Mouse (Mus musculus): ENCODE results near the gene Nup214. TPM values are rescaled to one million over a fixed set of nuclear protein-coding genes. Genes with fewer than 3 reads are reported as not detected.

Nup214 gene
- total RNA-seq, 1 experiment: 74.3 TPM

DNA sequence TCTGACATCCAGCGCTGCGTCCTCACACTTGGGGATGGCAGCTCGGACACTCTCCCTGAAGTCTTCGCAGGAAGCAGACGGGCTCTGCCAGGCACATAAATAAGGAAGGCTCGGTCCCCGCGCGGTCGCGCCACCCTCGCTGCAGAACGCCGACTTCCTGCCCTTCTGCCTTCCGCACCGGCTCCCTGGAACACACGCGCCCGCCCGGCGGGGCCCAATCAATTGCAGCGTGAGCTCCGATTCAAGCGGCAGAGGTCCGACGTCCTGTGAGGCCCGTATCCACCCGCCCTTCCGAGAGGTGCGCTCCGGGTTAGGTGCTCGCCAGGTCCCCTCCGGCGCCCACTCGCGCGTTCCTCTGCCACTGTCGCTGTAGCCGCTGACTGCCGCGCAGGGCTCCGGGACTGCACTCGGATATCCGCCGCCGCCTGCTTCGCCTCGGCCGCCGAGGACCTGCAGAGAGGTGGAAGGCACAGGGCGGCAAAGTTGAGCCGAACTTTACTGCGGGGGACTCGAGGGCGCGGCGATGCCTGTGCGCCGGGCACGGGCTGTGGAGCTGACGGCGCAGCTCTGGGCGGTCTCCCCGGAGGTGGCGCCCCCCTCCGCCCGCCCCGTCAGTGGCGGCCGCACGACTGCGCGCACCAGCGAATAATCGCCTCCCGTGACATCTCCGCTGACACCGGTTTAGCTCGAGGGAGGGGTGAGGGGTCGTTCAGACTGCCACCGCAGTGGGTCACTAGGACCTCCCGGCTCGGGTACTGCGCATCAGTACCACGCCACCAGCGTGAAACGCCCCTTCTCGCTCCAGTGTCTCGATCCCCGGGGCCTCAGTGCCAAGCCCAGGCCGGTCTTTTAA is 109.1 kb downstream of the Nup214 start:
- in situ Hi-C loops (cut with MboI; ENCODE audit: low sequenced_read_pairs in 2 of 2, unreplicated experiment in 2 of 2): no loop called here
- no peaks in the 10 kb centered on the region for H3K36me3 ChIP-seq (ENCODE audit: control insufficient read depth, insufficient read depth, low read length, poor library complexity, severe bottlenecking)
- no peak for DNase-seq (ENCODE audit: low read depth, low spot score)
- TF ChIP-seq HCFC1 (IDR thresholded peaks at IDR 0.05; ENCODE audit: borderline replicate concordance, insufficient read depth, low read length): no peak; the same call in 1 of the 2 replicates
- TF ChIP-seq CHD2 (IDR thresholded peaks at IDR 0.05; ENCODE audit: low read depth, low read length): no peak
- TF ChIP-seq ZC3H11A (IDR thresholded peaks at IDR 0.05; ENCODE audit: borderline replicate concordance, low read depth, low read length): no peak
- H3K4me1 ChIP-seq (ENCODE audit: control insufficient read depth in 2 of 2, insufficient read depth in 2 of 2, low read length in 2 of 2, poor library complexity in 1 of 2): peaks cover 2 to 14% of the 10 kb centered on the region in 2 experiments; a peak in 3 of 4 replicates
- peak overlapping the region; percentile 44 for H3K9ac ChIP-seq (ENCODE audit: insufficient read depth, low read depth, low read length, poor library complexity, severe bottlenecking)
- no peaks in the 10 kb centered on the region for H3K9me3 ChIP-seq (ENCODE audit: control insufficient read depth, insufficient read depth, low read depth, low read length)
- peak overlapping the region; percentile 75 to 77 for H3K4me3 ChIP-seq (ENCODE audit: insufficient read depth in 1 of 2, low read depth in 1 of 2, low read length in 2 of 2, poor library complexity in 1 of 2, severe bottlenecking in 1 of 2)
- no peak overlapping the region for H3K27ac ChIP-seq (ENCODE audit: insufficient read depth, low read depth, low read length, poor library complexity, severe bottlenecking)

DNA sequence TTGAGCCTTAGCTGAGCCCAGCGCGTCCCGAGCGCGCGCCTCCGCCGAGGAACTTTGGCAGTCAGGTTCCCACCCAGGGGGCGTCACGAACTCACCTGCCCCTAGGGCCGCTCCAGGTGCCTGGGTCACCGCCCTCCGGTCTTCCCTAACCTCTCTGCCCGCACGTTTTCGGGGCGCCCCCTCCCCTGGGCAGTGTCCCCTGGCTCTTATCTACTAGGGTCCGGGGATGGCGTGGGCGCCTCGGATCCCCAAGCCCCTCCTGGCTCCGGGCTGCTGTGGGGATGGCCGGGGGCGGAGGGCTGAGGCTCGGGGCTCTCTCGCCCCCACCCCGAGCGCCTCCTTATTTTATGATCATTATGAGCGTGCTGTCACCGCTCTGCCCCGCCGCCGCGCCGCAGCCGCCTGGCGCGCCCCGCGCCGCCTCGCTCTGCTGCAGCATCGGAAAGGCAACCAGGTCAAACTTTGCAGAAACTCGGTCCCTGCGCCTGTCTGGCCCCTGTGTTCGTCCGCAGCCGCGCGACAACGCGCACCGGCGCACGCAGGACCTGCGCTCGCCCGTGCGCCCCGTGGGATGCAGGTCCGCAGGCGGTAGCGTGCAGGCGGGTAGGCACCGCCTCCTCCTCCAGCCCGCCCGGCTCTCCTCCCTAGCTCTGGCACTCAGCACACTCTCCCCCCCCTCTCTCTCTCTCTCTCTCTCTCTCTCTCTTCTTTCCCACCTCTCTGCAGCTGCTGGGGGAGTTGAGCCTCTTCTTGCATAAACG is 110.1 kb downstream of the Nup214 start, which contains the start of gene Fam78a:
TSS of gene Fam78a (minus strand) at position 747 of the 761 bp plus-strand sequence.
- no peaks in the 10 kb centered on the region for H3K36me3 ChIP-seq (ENCODE audit: control insufficient read depth, insufficient read depth, low read length, poor library complexity, severe bottlenecking)
- no peaks in the 10 kb centered on the region for H3K9me3 ChIP-seq (ENCODE audit: control insufficient read depth, insufficient read depth, low read depth, low read length)
- DNase-seq (ENCODE audit: low read depth, low spot score): no peak
- in situ Hi-C loops (cut with MboI; ENCODE audit: low sequenced_read_pairs in 2 of 2, unreplicated experiment in 2 of 2): no loop called here
- H3K4me3 ChIP-seq (ENCODE audit: insufficient read depth in 1 of 2, low read depth in 1 of 2, low read length in 2 of 2, poor library complexity in 1 of 2, severe bottlenecking in 1 of 2): peak within 1 kb of the TSS; percentile 75 to 77
- H3K27ac ChIP-seq (ENCODE audit: insufficient read depth, low read depth, low read length, poor library complexity, severe bottlenecking): no peak within 1 kb of the TSS
- H3K9ac ChIP-seq (ENCODE audit: insufficient read depth, low read depth, low read length, poor library complexity, severe bottlenecking): peak within 1 kb of the TSS; percentile 70
- TF ChIP-seq MAFK (IDR thresholded peaks at IDR 0.05; ENCODE audit: insufficient read depth, low read depth, low read length): no peak
- peak; percentile 53; the same call in 1 of the 2 replicates for TF ChIP-seq ZNF384 (IDR thresholded peaks at IDR 0.05; ENCODE audit: low read depth, low read length)
- no peak for TF ChIP-seq ZC3H11A (IDR thresholded peaks at IDR 0.05; ENCODE audit: borderline replicate concordance, low read depth, low read length)
- TF ChIP-seq CHD2 (IDR thresholded peaks at IDR 0.05; ENCODE audit: low read depth, low read length): no peak
- peaks cover 4 to 12% of the 10 kb centered on the region in 2 experiments; a peak in 2 of 4 replicates for H3K4me1 ChIP-seq (ENCODE audit: control insufficient read depth in 2 of 2, insufficient read depth in 2 of 2, low read length in 2 of 2, poor library complexity in 1 of 2)

DNA sequence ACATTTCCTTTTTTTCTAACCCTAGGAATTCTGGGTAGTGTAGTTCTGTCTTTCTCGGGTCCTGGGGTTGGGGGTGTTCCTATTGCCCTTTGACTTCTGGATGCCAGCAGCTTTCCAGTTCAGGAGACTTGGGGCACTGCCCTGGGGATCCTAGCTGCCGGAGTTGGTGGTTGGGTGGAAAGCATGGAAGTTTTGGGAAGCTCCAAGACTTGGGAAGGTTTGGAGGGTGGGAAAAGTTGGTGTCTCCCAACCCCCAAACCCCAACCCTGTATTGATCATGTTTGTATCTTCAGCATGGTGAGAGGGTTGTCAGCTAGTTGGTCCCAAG is 110.6 kb downstream of the Nup214 start:
- Histone ChIP-seq H3K9me3 (ENCODE audit: control insufficient read depth, insufficient read depth, low read depth, low read length) (no peaks in the 10 kb centered on the region), H3K27ac (ENCODE audit: insufficient read depth, low read depth, low read length, poor library complexity, severe bottlenecking) (no peak overlapping the region), H3K4me1 (ENCODE audit: control insufficient read depth in 2 of 2, insufficient read depth in 2 of 2, low read length in 2 of 2, poor library complexity in 1 of 2) (peaks cover 2 to 9% of the 10 kb centered on the region in 2 experiments; a peak in 1 of 4 replicates), H3K4me3 (ENCODE audit: insufficient read depth in 1 of 2, low read depth in 1 of 2, low read length in 2 of 2, poor library complexity in 1 of 2, severe bottlenecking in 1 of 2) (peak overlapping the region; percentile 75 to 77), H3K36me3 (ENCODE audit: control insufficient read depth, insufficient read depth, low read length, poor library complexity, severe bottlenecking) (no peaks in the 10 kb centered on the region), H3K9ac (ENCODE audit: insufficient read depth, low read depth, low read length, poor library complexity, severe bottlenecking) (no peak overlapping the region)
- no peak for TF ChIP-seq CHD2 (IDR thresholded peaks at IDR 0.05; ENCODE audit: low read depth, low read length)
- TF ChIP-seq MAFK (IDR thresholded peaks at IDR 0.05; ENCODE audit: insufficient read depth, low read depth, low read length): no peak
- TF ChIP-seq HCFC1 (IDR thresholded peaks at IDR 0.05; ENCODE audit: borderline replicate concordance, insufficient read depth, low read length): peak; percentile 86
- TF ChIP-seq ZC3H11A (IDR thresholded peaks at IDR 0.05; ENCODE audit: borderline replicate concordance, low read depth, low read length): no peak
- no peak for TF ChIP-seq ZNF384 (IDR thresholded peaks at IDR 0.05; ENCODE audit: low read depth, low read length)
- in situ Hi-C loops (cut with MboI; ENCODE audit: low sequenced_read_pairs in 2 of 2, unreplicated experiment in 2 of 2): no loop called here
- DNase-seq (ENCODE audit: low read depth, low spot score): no peak

DNA sequence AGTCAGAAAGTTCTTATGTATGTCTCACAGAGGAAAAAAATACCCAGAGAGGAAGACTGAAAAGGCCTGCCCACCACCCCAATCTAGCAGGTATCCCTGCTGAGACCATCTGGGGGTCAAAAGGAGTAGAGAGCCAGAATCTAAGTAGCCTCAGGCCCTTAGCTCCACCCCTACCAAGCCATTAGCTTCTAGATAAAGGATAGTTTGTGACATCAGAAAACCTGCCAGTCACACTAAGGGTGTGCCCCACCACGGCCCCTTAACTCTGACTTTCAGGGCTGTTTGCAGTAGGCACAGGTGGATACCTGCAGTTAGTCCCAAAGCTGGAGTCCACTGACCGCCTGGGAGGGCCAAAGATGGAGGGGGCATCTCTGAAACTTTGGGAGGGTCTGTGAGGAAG is 111.0 kb downstream of the Nup214 start:
- no peak for DNase-seq (ENCODE audit: low read depth, low spot score)
- in situ Hi-C loops (cut with MboI; ENCODE audit: low sequenced_read_pairs in 2 of 2, unreplicated experiment in 2 of 2): no loop called here
- no peaks in the 10 kb centered on the region for H3K9me3 ChIP-seq (ENCODE audit: control insufficient read depth, insufficient read depth, low read depth, low read length)
- TF ChIP-seq CHD2 (IDR thresholded peaks at IDR 0.05; ENCODE audit: low read depth, low read length) (no peak), MAFK (IDR thresholded peaks at IDR 0.05; ENCODE audit: insufficient read depth, low read depth, low read length) (no peak), HCFC1 (IDR thresholded peaks at IDR 0.05; ENCODE audit: borderline replicate concordance, insufficient read depth, low read length) (no peak), ZNF384 (IDR thresholded peaks at IDR 0.05; ENCODE audit: low read depth, low read length) (no peak), ZC3H11A (IDR thresholded peaks at IDR 0.05; ENCODE audit: borderline replicate concordance, low read depth, low read length) (no peak)
- H3K9ac ChIP-seq (ENCODE audit: insufficient read depth, low read depth, low read length, poor library complexity, severe bottlenecking): no peak overlapping the region
- no peaks in the 10 kb centered on the region for H3K36me3 ChIP-seq (ENCODE audit: control insufficient read depth, insufficient read depth, low read length, poor library complexity, severe bottlenecking)
- no peak overlapping the region for H3K27ac ChIP-seq (ENCODE audit: insufficient read depth, low read depth, low read length, poor library complexity, severe bottlenecking)
- peaks cover 2 to 9% of the 10 kb centered on the region in 2 experiments; a peak in 1 of 4 replicates for H3K4me1 ChIP-seq (ENCODE audit: control insufficient read depth in 2 of 2, insufficient read depth in 2 of 2, low read length in 2 of 2, poor library complexity in 1 of 2)
- no peak overlapping the region for H3K4me3 ChIP-seq (ENCODE audit: insufficient read depth in 1 of 2, low read depth in 1 of 2, low read length in 2 of 2, poor library complexity in 1 of 2, severe bottlenecking in 1 of 2)

All from ES-E14 (cell line).